Mouse (Mus musculus): ENCODE results near the gene Csmd2.

Gene Csmd2

GRCm38 (mm10) chr4:127987784-127988455 lies at the start of gene Csmd2:
Gene Csmd2, plus strand, starts transcription at chr4:127987857.
- DNase-seq (ENCODE audit: low spot score in 2 of 2): no peak

- DNase-seq (ENCODE audit: low spot score in 2 of 2): no peak
These were observed 40.0 kb upstream of the Csmd2 start for GRCm38 (mm10) chr4:127947696-127948095.

GRCm38 (mm10) chr4:127953006-127953710 lies 34.5 kb upstream of the Csmd2 start:
- no peak for DNase-seq (ENCODE audit: low spot score in 2 of 2)

- no peak for DNase-seq (ENCODE audit: low spot score in 2 of 2)
These were observed 18.6 kb upstream of the Csmd2 start for GRCm38 (mm10) chr4:127969101-127969500.

- no peak for DNase-seq (ENCODE audit: low spot score in 2 of 2)
These were observed 17.6 kb upstream of the Csmd2 start for GRCm38 (mm10) chr4:127970018-127970421.

GRCm38 (mm10) chr4:127970901-127971868 lies 16.5 kb upstream of the Csmd2 start, which contains the start of gene CK137956:
Gene CK137956, minus strand, starts transcription at chr4:127970951.
- DNase-seq (ENCODE audit: low spot score in 2 of 2): no peak

GRCm38 (mm10) chr4:127972976-127973375 lies 14.7 kb upstream of the Csmd2 start:
- no peak for DNase-seq (ENCODE audit: low spot score in 2 of 2)

GRCm38 (mm10) chr4:127981125-127981524 lies 6.5 kb upstream of the Csmd2 start:
- no peak for DNase-seq (ENCODE audit: low spot score in 2 of 2)

GRCm38 (mm10) chr4:127984426-127984825 lies 3.2 kb upstream of the Csmd2 start:
- DNase-seq (ENCODE audit: low spot score in 2 of 2): no peak

GRCm38 (mm10) chr4:127985874-127986273 lies 1.8 kb upstream of the Csmd2 start:
- no peak for DNase-seq (ENCODE audit: low spot score in 2 of 2)

GRCm38 (mm10) chr4:127986491-127987075 lies 1.1 kb upstream of the Csmd2 start:
- DNase-seq (ENCODE audit: low spot score in 2 of 2): no peak

- DNase-seq (ENCODE audit: low spot score in 2 of 2): no peak
These were observed 387 bp upstream of the Csmd2 start for GRCm38 (mm10) chr4:127987270-127987669.

- no peak for DNase-seq (ENCODE audit: low spot score in 2 of 2)
These were observed 996 bp downstream of the Csmd2 start for GRCm38 (mm10) chr4:127988526-127989180.

GRCm38 (mm10) chr4:127989347-127989995 lies 1.8 kb downstream of the Csmd2 start:
- DNase-seq (ENCODE audit: low spot score in 2 of 2): no peak

GRCm38 (mm10) chr4:127999281-127999680 lies 11.6 kb downstream of the Csmd2 start:
- no peak for DNase-seq (ENCODE audit: low spot score in 2 of 2)

GRCm38 (mm10) chr4:128002638-128003101 lies 15.0 kb downstream of the Csmd2 start:
- DNase-seq (ENCODE audit: low spot score in 2 of 2): no peak

GRCm38 (mm10) chr4:128004797-128005452 lies 17.3 kb downstream of the Csmd2 start:
- no peak for DNase-seq (ENCODE audit: low spot score in 2 of 2)

GRCm38 (mm10) chr4:128019465-128019864 lies 31.8 kb downstream of the Csmd2 start:
- no peak for DNase-seq (ENCODE audit: low spot score in 2 of 2)

- DNase-seq (ENCODE audit: low spot score in 2 of 2): no peak
These were observed 40.6 kb downstream of the Csmd2 start for GRCm38 (mm10) chr4:128028294-128028693.

- no peak for DNase-seq (ENCODE audit: low spot score in 2 of 2)
These were observed 54.2 kb downstream of the Csmd2 start for GRCm38 (mm10) chr4:128041901-128042300.
